Mouse (Mus musculus) mouse trophoblast stem cell (cell line): ENCODE results near the gene Dnaja1.

ENCODE experiments used
- in situ Hi-C, 2 experiments: fragments of 300-500 bp; cut with MseI, MboI; formaldehyde crosslinking; loops; 2 replicates in 1 of 2; 3 replicates in 1 of 2; pipeline ENCODE4 v1.15.1; 2025

Dnaja1 gene

GRCm38 (mm10) chr4:40735351-40735750 is 13.4 kb downstream of the Dnaja1 start:
- in situ Hi-C loops: no loop called here

DNA sequence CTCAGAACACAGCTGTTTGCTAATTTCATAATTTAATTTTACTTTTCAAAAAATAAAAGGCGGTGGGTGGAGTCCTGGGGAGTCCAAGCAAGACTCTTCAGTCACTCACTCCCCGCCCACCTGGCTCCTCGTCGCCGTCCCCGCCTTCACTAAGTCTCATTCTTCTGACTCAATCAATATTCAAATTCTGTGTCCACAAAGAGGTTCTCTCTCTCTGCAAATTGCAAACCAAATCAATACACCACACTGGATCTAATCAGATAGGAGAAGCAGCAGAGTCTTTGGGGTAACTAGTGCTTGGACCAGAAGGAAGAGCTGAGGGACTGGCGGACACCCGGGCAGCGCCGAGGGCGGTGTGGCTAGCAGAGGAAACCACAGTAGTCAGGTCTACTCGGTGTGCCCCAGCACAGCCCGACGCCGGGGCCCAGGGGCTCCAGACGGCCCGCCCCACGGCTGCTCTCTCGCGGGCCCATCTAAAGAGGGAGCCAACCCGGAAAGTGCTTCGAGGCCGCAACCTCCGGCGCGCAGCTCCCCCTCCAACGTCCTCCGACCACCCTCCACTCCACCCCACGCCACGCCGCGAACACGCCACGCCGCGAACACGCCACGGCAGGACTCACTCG is 35.3 kb downstream of the Dnaja1 start:
- in situ Hi-C loops: no loop called here

DNA sequence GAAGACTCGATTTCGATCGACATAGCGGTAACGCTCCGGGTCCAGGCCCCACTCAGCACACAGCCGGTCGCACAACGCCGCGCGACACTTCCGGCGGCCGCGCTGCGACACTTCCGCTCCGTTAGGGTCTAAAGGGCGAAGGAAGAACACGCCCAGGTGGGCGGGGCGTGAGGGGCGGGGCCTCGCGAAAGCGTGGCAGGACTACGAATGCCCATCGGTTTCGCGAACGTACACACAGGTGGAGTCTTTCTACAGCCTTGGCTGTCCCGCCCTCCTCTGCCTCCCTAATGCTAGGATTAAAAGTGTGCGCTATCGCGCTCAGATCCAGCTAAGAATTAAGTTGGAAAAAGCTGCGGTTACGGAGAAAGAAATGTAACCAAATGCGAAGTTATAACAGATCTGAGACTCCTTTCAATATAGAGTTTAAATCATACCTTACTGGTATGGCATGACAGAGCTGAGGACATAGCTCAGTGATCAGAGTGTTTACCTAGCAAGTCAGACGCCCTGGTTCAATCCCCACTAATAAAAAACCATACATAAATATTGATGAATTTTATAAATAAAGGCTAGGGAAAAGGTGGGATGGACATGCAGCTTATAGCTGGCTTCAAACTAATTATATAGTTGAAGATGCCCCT is 36.0 kb downstream of the Dnaja1 start, which contains the start of gene Smu1:
TSS of gene Smu1 (minus strand) at position 144 of the 641 bp plus-strand sequence.
- in situ Hi-C loops: no loop called here

DNA sequence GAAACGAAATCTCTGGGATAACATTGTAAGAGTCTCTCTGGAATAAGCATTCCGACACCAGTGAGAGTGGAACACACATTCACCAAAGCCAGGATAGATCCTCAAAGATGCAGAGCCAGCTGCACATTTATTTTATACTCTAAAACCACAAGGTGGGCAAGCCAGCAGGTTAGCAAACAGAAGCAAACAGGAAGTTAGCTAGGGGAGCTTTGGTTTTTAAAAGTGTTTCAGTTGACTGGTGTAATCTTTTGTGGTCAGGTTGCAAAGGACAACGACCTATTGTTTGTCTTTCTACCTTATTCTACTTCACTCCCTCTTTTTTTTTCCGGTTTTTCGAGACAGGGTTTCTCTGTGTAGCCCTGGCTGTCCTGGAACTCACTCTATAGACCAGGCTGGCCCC is 37.9 kb downstream of the Dnaja1 start:
- in situ Hi-C loops: no loop called here

DNA sequence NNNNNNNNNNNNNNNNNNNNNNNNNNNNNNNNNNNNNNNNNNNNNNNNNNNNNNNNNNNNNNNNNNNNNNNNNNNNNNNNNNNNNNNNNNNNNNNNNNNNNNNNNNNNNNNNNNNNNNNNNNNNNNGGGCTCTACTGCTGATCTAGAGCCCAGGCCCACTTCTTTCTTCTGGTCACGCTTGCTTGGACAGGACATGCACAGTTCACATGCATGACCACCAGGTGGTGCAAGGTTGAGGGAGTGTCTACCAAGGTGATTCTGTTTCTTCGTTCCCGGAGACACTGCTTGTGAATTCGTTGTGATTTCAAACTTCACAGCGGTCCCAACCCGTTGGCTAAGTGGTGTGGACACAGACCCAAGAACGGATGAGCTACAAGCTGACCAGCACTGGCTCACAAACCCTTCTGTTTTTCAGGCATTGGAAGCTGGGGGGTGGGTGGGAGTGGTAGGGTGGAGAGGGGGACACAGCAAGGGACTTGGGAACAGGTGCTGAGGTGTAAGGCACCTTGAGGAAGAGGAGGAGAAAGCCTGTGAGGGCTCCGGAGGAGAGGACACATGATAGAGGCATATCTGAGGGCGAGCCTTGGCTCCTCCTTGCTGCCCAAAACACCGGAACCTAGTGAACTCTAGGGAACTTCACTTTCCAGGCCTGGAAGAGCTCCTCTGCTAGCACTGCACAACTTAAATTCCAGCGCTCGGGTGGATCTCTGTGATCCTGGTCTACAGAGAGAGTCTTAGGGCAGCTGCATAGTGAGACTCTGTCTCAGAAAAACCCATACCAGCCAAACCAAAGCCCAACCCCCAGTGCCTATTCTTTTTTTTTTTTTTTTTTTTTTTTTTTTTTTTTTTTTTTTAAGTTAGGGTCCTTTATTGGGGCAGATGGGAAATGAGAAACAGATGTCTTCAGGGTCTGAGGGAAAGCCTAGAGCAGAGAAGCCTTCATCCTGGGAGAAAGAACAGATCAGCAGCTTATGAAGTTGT is 52.6 kb downstream of the Dnaja1 start:
- in situ Hi-C loops: loop anchor here (5.0 kb wide), 1 partner anchor 133 kb away; no protein-coding TSS in a partner anchor

DNA sequence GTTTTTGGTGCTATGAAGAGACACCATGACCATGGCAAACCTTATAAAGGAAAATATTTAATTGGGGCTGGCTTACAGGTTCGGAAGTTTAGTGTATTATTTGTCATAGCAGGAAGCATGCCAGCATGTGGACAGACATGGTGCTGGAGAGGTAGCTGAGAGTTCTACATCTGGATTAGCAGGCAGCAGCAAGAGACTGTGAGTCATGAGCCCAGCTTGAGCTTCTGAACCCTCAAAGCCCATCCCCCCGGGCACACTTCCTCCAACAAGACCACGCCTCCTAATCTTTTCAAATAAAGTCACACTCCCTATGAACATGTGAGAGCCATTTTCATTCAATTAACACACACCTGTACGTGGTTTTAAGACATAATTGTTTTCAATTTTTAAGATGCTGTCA is 54.5 kb downstream of the Dnaja1 start:
- in situ Hi-C loops: no loop called here

DNA sequence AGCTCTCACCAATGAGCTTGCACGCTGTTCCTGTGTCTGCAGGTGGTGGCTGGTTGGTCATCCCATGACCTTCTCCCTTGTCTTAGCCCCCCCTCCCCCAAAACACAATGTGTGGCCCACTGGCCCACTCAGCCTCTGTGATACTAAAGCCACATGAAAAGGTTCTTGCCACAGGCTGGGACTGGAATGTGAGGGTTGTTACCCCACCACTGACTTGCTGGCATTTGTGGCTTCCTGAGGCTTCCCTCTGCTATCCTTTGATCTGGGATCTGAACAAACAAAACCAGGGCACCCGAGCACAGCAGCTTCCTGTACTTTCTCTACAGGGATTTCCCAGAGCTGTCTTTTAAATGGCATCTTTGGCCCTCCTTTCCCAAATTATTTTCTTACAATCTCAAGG is 55.2 kb downstream of the Dnaja1 start:
- in situ Hi-C loops: no loop called here

- in situ Hi-C loops: no loop called here
These were observed 56.7 kb downstream of the Dnaja1 start for GRCm38 (mm10) chr4:40778656-40779055.

- in situ Hi-C loops: no loop called here
These were observed 59.2 kb downstream of the Dnaja1 start for GRCm38 (mm10) chr4:40781143-40781542.

- in situ Hi-C loops: no loop called here
These were observed 60.0 kb downstream of the Dnaja1 start for GRCm38 (mm10) chr4:40781797-40782495.

DNA sequence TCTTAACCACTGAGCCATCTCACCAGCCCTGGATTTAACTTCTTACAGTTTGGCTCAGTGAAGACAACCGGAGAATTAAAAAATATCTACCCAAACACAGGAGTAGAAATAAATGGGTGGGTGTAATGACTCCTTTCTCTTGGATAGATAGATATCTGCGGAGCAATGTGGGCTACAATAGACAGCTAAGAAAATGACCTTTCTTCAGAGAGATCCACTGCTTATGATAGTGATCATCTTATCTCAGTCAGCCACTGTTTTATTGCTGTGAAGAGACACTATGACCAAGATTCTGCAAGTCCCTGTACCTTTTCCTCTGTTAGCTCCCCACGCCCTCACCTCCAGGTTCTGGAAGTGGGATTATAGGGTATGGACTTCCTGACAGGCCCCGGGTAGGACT is 61.1 kb downstream of the Dnaja1 start:
- in situ Hi-C loops: no loop called here

DNA sequence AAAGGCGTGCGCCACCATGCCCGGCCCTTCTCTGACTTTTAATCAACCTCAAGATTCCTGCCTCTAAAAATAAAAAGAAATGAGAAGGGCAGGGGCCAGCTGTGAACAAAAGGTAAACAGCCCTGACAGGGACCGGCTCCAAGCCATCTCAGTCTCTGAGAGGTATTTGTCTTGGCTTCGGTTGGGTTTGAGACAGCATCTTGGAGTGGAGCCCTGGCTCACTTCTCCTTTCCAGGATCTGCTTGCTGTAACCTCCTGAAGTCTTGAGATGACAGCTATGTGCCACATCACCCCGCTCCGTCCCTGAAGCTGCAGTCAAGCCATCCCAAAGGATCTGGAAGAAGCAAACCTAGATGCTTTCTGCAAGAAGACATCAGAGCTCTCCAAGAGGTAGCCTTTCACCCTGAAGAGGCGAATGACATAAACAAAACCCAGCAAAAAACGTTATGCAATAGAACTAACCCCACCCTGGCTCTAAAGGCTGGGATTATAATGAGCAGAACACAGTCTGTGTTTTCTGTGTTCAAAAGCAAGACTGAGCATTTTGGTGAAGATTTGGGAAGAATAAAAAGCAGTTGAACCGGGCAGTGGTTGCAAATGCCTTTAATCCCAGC is 62.7 kb downstream of the Dnaja1 start:
- in situ Hi-C loops: no loop called here

DNA sequence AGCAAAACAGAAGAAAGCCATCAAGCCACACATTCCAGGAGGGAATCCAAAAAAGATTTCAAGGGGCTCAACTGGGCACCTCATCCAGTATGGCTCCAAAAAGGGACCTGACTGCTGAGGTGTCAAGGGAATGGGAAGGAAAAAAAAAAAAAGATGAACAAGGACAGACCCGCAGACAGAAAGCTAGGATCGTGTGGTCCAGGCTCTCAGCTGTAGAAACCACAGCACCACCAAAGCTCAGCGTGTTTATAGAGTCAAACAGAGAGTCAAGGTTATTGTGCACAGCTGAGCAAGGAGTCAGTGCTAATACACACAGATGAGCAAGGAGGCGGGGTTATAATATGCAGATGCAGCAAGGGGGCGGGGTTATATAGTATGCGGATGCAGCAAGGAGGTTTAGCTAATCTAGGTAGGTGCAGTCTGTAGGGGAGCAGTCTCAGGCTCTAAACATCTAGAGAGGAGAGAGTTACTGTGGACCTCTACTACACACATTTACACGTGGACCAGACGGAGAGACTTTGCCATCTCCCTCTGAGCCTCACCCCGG is 63.7 kb downstream of the Dnaja1 start:
- in situ Hi-C loops: no loop called here

DNA sequence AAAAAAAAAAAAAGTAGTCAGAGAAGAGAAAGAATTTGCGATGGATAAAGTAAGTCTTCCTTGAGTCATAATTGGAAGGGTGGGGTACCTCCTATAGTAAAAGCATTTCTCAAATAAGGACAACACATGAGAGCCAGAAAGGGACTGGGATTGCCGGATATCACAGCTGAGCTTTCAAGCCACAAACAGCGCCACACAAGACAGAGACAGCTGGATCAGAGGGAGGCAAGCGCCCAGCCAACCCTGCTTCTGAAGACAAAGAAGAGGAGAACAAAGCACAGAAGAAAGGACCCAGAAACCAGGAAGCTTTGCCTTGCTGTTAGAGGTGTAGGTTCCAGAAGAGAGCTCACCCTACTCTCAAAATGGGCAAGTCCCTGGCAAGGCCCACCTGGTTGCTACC is 64.6 kb downstream of the Dnaja1 start:
- in situ Hi-C loops: no loop called here
